Mouse (Mus musculus): ENCODE measurements around the gene Gfpt2.

GRCm38 (mm10) chr11:49822337-49822736 lies 28.4 kb downstream of the Gfpt2 start:
- no peak for TF ChIP-seq POLR2A (IDR thresholded peaks at IDR 0.05; ENCODE audit: control insufficient read depth, low read depth, low read length)
- TF ChIP-seq CTCF (IDR thresholded peaks at IDR 0.05; ENCODE audit: control insufficient read depth, insufficient read depth, insufficient replicate concordance, low read depth, low read length) = no peak
